Comparison of ENCODE assay signal across 7 mouse cellular contexts in genomic region chr5:31596481-31597429, GRCm38 (mm10). TPM values are rescaled to one million over a fixed set of nuclear protein-coding genes. Genes with fewer than 3 reads are reported as not detected.
A peak's percentile ranks its signal among the peaks of the same experiment; 100 is the strongest.
DNase-seq lines count a peak whose midpoint lies in the region; ATAC-seq and TF ChIP-seq lines count a peak whose summit lies in the region.

Gene Mrpl33 (plus strand): TSS chr5:31596935.

- no peaks in the 10 kb centered on the region for H3K36me3 ChIP-seq in hindbrain, embryonic 14.5 days (replicated peaks; ENCODE audit: control insufficient read depth, insufficient read depth)

- 0 out of 2 replicates have a peak, but pooled peaks cover 4% of the 10 kb centered on the region for H3K27me3 ChIP-seq in hindbrain, embryonic 14.5 days (ENCODE audit: control insufficient read depth, insufficient read depth, low read length)

- peaks cover 6% of the 10 kb centered on the region; the same call in 1 of the 2 replicates for H3K4me1 ChIP-seq in hindbrain, embryonic 14.5 days (replicated peaks; ENCODE audit: control insufficient read depth, insufficient read depth, low read length)

- H3K9me3 ChIP-seq in hindbrain, embryonic 14.5 days (ENCODE audit: control insufficient read depth, low read length): no peaks in the 10 kb centered on the region

- DNase-seq in cerebellum, postnatal 10 days: peak; percentile 58 to 68
- DNase-seq in gastrocnemius, adult 2 months: peak; percentile 56
- DNase-seq in hindbrain, embryonic 14.5 days (ENCODE audit: low spot score): peak; percentile 45
- peak in 1 of 2 experiments; percentile 41 for DNase-seq in left cerebral cortex, postnatal 10 days (ENCODE audit: extremely low spot score in 1 of 2, low spot score in 2 of 2)
- peak; percentile 26 to 46 for DNase-seq in right cerebral cortex, postnatal 36 days (ENCODE audit: low spot score in 2 of 2)

- H3K9ac ChIP-seq in hindbrain, embryonic 14.5 days: peak within 1 kb of the TSS; percentile 52

- intact Hi-C loops in gastrocnemius, adult 2 months (cut with DNase I): loop anchor here (2.0 kb wide), 1 partner anchor 600 kb away; no protein-coding TSS in a partner anchor
- intact Hi-C loops in left cerebral cortex, postnatal 10 days (cut with DNase I): loop anchor here (10.0 kb wide), 1 partner anchor 538 kb away; the partner anchor contains the start of gene Fosl2

- peak; percentile 98 for ATAC-seq in activated CD4-positive, CD25-positive, alpha-beta regulatory T cell, adult 4 months
- no peak for ATAC-seq in hindbrain, embryonic 14.5 days (ENCODE audit: low FRiP score)
- peak; percentile 76 for ATAC-seq in megakaryocyte, adult 5-6 weeks (ENCODE audit: poor library complexity, severe bottlenecking)

- H3K4me3 ChIP-seq in gastrocnemius, adult 2 months: peak within 1 kb of the TSS; percentile 70
- H3K4me3 ChIP-seq in hindbrain, embryonic 14.5 days (replicated peaks; ENCODE audit: low read length): peak within 1 kb of the TSS; percentile 29

- peak within 1 kb of the TSS; percentile 63 for H3K4me2 ChIP-seq in hindbrain, embryonic 14.5 days (replicated peaks)

- TF ChIP-seq CTCF in gastrocnemius, adult 2 months (IDR thresholded peaks at IDR 0.05): peak; percentile 57

- H3K27ac ChIP-seq in gastrocnemius, adult 2 months: peak within 1 kb of the TSS; percentile 73
- H3K27ac ChIP-seq in hindbrain, embryonic 14.5 days: no peak within 1 kb of the TSS

- 10% methylated on average over 26 of the region's 26 CpGs for WGBS in hindbrain, embryonic 14.5 days

RNA-seq across cellular contexts. Expression of gene Mrpl33, which starts in this region (rescaled TPM):
- 100 to 1,000 TPM; 343 to 421 TPM for polyA plus RNA-seq in activated CD4-positive, CD25-positive, alpha-beta regulatory T cell, adult 4 months (2017; shearing (Covaris generic))
- total RNA-seq in gastrocnemius, adult 2 months (2021): 100 to 1,000 TPM; 221 to 296 TPM
- 182 and 214 TPM in 2 replicates for polyA plus RNA-seq in hindbrain, embryonic 14.5 days (2014; fragmentation: Nextera tagmentation; extraction: Ambion mirVana)
- total RNA-seq in left cerebral cortex, postnatal 10 days (2021): 100 to 1,000 TPM; 116 to 134 TPM
- 754 and 797 TPM in 2 replicates for total RNA-seq in megakaryocyte, adult 5-6 weeks (2015)
- total RNA-seq in megakaryocyte, adult 5-6 weeks (2017): 428 and 432 TPM in 2 replicates
